Mouse (Mus musculus): Measurements from ENCODE around the gene Chtop.

Chtop gene

GRCm38 (mm10) chr3:90508950-90509746 lies at the start of gene Chtop:
Gene Chtop (minus strand): TSS chr3:90509498.
- peak; percentile 100 for DNase-seq

- no peak for DNase-seq
These were observed 46.7 kb upstream of the Chtop start for GRCm38 (mm10) chr3:90555954-90556353.

- no peak for DNase-seq
These were observed 42.9 kb upstream of the Chtop start for GRCm38 (mm10) chr3:90552231-90552630.

DNA sequence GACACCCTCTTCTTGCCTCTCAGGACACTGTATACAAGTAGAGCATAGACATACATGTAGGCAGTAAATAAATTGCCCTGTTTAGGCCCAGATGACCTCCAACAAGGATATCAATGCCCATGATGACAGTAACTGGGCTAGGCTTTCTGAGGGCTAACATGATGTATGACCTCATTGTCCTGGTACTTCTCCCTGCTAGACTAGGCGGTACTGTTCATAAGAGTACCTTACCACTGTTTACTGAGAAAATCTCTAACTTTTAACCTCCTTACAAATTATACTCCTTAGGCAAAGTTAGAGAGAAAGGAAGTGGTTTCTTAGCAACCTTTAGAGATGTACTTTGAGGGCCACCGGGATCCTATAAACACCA lies 41.1 kb upstream of the Chtop start:
- no peak for DNase-seq

DNA sequence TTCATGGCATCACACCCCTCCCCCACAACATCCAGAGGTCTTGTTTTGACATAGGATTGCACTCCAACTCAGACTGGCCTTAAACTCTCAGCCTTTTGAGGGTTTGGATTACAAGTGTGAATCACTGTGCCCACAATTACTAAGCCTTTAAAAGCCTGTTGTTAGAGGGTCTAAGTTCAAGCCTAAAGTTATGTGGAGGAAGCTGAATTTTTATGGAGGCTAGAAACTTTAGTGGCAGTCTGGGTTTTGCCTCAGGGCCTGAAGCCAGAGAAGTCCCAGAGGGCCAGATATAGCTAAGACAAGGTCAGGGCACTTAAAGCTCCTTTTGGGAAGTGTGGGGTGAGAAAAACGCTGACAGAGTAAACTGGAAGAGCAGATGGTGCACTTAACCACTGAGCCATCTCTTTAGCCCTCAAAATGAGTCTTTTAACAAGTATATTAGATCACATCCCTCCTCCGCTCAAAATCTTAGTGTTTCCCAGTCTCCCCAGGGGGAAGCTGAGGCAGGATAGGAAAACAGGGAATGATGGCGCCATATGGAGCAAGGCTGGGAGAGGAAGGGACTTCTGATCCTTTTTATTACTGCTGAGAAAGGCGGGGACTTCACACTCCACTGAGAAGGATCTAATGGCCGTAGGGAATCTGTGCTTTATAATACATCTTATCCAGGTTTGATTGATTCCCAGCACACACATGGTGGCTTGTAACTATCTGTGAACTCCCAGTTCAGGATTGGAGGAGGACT lies 40.5 kb upstream of the Chtop start:
- DNase-seq = peak; percentile 44 to 46

GRCm38 (mm10) chr3:90540904-90541303 lies 31.6 kb upstream of the Chtop start:
- DNase-seq = peak; percentile 59 to 78

DNA sequence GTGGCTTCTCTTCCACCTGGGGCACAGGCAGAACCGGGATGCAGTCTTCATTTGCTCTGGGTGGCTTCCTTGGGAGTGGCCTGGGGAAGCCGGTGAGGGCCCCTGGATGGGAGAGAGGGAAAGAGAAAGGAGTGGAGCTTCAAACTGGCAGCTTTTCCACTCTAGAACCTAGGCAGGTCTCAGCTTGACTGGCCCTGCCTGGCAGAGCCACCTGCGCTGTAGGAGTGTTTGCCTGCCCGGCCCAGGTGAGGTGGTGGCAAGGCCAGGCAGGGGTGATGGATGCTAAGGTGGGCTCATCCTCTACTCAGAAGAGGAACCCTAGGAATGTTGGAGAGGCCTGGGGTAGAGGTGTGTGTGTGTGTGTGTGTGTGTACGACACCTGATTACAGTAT lies 28.6 kb upstream of the Chtop start:
- no peak for DNase-seq

DNA sequence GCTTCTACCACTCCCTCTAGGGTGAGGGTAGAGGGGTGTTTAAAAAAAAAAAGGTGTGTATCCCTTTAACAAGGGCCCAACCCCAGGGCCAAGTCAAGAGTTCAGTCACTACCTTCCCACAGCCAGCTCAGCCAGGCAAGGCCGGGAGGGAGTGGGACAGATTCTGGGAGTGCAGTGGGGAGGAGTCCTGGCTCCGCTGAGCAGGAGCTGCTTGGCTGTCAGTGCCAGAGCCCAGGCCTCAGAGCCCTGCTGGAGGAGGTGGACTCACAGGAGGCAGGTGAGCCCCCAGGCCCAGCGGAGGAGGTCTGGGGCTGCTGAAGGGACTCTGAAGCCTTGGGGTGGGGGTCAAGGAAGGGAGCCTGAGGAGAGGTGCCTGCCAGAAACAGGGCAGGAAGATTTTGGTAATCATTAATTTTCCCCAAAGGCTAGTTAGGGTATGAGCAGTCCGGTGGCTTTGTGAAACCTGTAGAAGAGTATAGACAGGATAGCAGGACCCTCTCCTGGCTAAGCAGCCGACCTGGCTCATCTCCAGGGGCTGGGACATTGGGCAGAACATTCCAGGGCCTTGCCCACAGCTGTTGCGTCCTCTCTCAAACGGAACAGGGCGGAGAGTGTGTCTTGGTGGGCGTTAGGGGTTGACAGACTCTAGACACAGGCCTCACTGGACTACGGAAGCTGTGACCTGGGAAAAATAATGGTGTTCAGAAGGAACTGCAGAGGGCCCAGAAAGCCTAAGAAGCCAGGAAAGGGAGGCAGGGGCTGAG lies 28.0 kb upstream of the Chtop start, which contains the start of gene S100a16:
Gene S100a16, plus strand, starts transcription at position 114 of the 764 bp plus-strand sequence.
- DNase-seq = peak; percentile 83 to 94

- no peak for DNase-seq
These were observed 26.1 kb upstream of the Chtop start for GRCm38 (mm10) chr3:90535446-90535845.

DNA sequence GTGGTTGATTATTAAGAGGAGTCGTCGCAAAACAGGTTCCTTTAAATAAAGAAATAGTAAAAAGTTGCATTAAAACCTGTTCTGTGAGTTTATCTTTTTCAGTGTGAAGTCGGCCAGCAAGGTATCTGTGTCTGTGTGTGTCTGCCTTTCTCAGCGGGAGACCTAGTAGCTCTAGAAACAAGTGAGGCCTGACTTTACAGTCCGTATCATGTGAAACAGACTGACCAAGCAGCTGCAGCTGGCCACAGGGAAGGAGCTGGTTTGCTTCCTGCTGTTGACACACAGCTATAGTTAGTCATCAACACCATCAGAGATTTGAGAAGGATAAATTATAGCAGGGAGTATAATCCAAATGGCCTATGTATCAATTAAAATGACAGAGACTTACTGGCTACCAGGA lies 22.4 kb upstream of the Chtop start:
- no peak for DNase-seq

DNA sequence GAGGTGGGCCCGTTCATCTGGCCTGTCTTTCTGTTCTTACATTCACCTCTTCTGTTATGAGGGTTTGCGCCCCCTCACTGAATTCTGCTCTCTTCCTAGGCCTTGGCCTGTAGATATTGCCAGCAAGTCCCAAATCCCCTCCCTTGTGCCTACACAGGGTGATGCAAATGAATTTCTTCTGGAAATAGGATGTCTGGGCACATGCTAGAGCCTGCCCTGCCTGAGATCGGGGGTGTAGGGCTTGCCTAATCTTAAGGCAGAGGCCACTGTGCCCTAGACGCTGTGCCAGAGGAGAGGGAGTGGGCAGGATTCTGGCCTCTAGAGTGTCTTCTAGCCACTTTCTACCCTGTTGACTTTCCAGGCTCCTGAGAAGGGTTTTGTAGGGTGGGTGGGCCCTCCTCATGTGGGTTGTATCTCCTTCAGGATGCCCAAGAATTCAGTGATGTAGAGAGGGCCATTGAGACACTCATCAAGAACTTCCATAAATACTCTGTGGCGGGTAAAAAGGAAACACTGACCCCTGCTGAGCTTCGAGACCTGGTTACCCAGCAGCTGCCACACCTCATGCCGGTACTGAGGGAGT lies 18.1 kb upstream of the Chtop start:
- no peak for DNase-seq

DNA sequence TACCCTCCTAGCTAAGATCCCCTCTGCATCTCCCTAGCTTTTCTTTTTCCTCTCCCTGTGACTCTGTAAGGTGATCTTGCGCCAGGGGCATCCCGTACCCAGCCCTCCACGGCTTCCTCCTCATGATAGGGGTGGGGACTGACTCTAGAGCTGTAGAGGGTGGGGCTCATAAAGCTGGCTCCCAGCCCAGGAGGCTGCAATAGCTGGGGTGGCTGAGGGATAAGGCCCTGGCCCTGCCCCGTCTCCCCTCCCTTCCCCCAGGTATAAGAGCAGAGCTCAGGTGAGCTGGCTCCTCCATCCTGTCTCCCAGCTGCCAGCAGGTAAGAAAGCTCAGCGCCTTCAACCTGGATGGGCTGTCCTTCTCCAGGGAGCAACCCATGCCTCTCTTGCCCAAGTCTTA lies 17.3 kb upstream of the Chtop start, which contains the start of gene S100a14:
Gene S100a14, plus strand, starts transcription at position 277 of the 400 bp plus-strand sequence.
- peak in 1 of 2 experiments; percentile 70 for DNase-seq

DNA sequence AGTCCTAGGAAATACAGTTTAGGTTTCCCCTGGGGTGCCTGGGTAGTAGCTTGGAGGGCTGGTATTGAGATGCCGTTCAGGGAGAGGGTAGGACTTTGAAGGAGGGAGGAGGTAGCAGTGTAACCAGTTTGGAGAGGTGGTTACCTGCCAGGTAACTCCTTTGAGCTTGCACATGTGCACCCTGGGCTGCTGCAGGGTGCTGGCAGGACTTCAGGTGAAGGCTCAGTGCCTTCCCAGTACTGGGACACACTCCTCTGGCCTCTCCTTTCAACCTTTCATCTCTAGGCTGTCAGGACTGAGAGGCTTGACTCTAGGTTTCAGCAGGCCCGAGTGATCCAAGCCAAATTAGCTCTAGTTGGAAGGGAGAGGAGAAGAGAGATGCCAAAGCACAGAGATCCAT lies 16.8 kb upstream of the Chtop start:
- DNase-seq = no peak

GRCm38 (mm10) chr3:90525421-90525820 lies 16.1 kb upstream of the Chtop start:
- DNase-seq = peak; percentile 55 to 64

DNA sequence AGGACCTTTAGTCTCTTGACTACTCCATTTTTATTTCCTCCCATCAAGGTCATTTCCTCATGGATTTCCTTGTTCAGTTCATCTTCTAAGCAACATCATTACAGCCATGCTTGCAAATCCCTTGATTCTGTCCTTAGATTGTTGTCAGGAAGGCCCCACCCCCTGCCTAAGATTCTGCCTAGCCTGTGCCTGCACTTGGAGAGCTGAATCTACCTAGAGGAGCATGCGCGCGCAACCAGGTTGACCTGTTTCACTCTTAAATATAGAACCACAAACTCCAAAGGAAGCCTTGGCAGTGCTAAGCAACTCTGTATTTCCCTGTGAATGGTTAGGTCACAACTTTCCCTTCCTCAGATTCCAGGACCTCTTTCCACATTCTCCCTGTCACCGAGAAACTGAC lies 8.4 kb upstream of the Chtop start:
- DNase-seq = no peak

DNA sequence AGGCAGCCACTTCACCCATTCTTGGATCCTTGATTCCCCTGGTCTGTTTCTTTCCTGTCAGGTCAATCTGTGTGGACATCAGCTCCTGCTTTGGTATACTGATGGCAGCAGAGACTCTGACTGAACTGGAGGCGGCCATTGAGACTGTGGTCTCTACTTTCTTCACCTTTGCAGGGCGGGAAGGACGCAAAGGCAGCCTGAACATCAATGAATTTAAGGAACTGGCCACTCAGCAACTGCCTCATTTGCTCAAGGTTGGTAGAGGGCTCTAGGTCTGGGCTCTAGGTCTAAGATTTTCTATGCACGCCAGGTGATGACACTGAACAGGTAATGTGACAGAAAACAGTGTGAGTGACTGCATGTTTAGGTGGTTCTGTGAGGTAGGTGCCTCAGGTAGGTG lies 6.5 kb upstream of the Chtop start:
- DNase-seq = no peak

- DNase-seq = peak; percentile 77 to 78
These were observed 5.9 kb upstream of the Chtop start for GRCm38 (mm10) chr3:90515242-90515641.

- peak; percentile 82 to 89 for DNase-seq
These were observed 5.4 kb upstream of the Chtop start for GRCm38 (mm10) chr3:90514691-90515090.

DNA sequence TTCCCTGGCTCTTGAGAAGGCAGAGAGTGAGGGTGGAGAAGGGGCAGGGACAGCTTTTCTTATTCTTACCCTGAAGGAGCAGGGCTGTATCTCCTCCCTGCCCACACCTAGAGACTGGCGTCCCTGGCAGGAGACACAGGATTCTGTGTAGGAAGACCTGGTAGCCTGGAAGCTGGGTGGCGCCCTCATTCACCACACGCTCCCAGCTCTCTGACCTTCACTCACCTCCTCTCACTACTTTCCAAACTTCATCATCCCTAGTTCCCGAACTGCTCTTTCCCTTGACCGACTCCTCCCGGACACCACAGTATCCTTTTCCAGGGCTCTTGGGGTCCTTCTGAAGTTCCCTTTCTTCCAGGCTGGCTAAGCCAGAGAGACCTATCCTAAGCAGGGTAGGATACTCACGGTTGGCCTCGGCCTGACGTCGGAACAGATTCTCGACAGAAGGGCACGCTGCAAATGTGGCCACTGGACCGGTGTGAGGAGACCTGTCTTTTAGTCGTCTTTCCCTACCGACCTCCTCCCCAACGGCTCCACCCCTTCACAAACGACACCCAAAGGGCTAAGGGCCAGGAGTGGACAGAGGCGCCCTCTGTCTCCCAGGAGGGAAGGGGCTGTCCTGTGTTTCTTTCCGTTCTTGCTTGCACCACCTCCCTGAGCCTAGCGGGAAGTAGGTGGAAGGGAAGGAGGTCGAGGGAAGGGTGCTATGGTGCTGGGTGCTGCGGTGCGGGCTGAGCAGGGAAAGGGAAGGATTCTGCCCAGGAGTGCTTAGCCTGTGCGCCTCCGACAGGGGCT lies 4.7 kb upstream of the Chtop start, which contains the start of the genes S100a1 and S100a13:
Gene S100a1, minus strand, starts transcription at position 597 of the 795 bp plus-strand sequence.
Gene S100a13, plus strand, starts transcription at position 640 of the 795 bp plus-strand sequence.
- DNase-seq = peak; percentile 85 to 95

- no peak for DNase-seq
These were observed 3.8 kb upstream of the Chtop start for GRCm38 (mm10) chr3:90512948-90513642.

DNA sequence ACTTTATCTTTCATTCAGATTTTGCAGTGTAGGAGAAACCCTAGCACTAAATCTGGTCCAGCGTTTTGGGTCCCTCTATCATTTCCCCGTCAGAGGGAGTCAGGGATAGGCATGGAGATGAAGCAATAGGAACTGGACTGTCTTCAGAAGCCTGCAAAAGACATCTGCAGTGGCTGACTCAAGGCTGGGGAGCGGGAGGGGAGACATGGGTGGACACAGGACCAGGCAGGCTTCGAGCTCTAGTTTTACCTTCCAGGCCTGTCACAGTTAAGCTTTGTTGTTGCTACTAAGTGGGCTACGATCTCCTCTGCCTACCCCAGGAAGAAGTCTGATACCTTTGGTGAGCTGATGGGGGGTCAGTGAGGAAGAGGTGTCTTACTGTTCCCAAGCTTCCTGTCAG lies 3.0 kb upstream of the Chtop start:
- DNase-seq = no peak
